Mouse (Mus musculus) left cerebral cortex, postnatal 14 days (tissue): ENCODE measurements around the gene Krt32. TPM values are rescaled to one million over a fixed set of nuclear protein-coding genes. Genes with fewer than 3 reads are reported as not detected.

Experiments used
- DNase-seq, 2 experiments: peaks; one replicate each; pipeline ENCODE4 v3.0.0; 2021 to 2022; ENCODE audit warnings: low spot score in 2 of 2, mixed read lengths in 1 of 2
- intact Hi-C: fragments of 180-260 bp; cut with DNase I; formaldehyde crosslinking; loops from one replicate; pipeline ENCODE4 v1.15.1; 2025
- total RNA-seq, 2 experiments: library from RNA; stranded (reverse); gene quantifications; 2 replicates each; pipeline ENCODE4 v1.2.3; 2021

Gene Krt32
- total RNA-seq, 2 experiments from 2014 or later, result not detected

DNA sequence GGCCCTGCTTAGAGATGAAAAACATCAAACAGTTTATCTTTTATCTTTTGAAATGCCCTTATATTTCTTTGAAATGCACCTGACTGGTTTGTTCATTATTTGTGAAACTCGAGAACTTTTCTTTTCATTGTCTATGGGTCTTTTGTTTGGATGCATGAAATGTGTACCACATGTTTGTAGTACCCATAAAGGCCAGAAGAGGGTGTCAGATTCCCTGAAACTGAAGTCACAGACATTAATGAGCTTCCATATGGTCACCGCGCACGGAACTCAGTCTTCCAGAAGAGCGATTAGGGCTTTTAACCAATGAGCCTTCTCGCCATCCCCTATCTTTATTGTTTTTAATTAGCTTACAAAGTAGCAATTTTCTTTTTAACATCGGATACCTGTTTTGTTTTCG lies 29.2 kb downstream of the Krt32 start:
- DNase-seq, result peak in 1 of 2 experiments; percentile 18
- intact Hi-C loops, result no loop called here

- DNase-seq, result no peak
- intact Hi-C loops, result no loop called here
Observed at GRCm38 (mm10) chr11:100055686-100056655, 32.1 kb downstream of the Krt32 start.

DNA sequence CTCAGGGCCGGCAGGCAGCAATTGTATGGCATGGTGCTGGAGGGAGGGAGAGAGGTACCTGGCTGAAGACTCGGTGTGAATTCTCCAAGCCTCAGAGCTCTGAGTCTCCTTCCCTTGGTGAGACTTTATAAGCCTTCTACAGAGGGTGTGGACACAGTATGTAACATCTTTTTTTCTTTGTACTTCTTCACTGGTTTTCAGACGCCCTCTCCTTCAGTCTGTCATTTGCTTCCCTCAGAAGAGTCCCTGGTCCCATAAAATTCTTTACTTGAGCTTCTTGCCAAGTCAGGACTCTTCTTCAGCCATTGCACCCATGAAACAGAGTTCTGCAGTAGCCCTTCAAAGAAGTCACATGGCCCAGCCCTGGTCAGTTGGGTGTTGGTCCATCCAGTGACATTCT lies 37.6 kb downstream of the Krt32 start, which contains the start of gene Krt31:
TSS of gene Krt31 (minus strand) at position 101 of the 400 bp plus-strand sequence.
- no peak for DNase-seq
- intact Hi-C loops, result no loop called here

- intact Hi-C loops, result no loop called here
Observed at GRCm38 (mm10) chr11:100047193-100047592, 40.8 kb downstream of the Krt32 start.

GRCm38 (mm10) chr11:100046303-100046866 lies 41.6 kb downstream of the Krt32 start:
- peak; percentile 7 to 8 for DNase-seq
- intact Hi-C loops, result no loop called here

More at GRCm38 (mm10) chr11:100047193-100047592, 40.8 kb downstream of the Krt32 start:
- no peak for DNase-seq

- no peak for DNase-seq
- intact Hi-C loops, result no loop called here
Observed at GRCm38 (mm10) chr11:100041454-100041853, 46.6 kb downstream of the Krt32 start, which contains the start of gene Krt34. Gene Krt34, minus strand, starts transcription at chr11:100041554.

Other genes starting within 250 kb of the Krt32 start
- gene Krtap4-16, start 236.6 kb downstream of the Krt32 start, total RNA-seq, result not detected
- not detected for gene Gm11568, start 230.3 kb downstream of the Krt32 start, total RNA-seq
- not detected for gene Gm11559, start 223.8 kb downstream of the Krt32 start, total RNA-seq
- gene Krtap9-1, start 214.8 kb downstream of the Krt32 start, total RNA-seq, result not detected
- gene Gm11567, start 209.0 kb downstream of the Krt32 start, total RNA-seq, result not detected
- gene Krtap31-1, start 180.3 kb downstream of the Krt32 start, total RNA-seq, result not detected
- gene Gm11565, start 173.5 kb downstream of the Krt32 start, total RNA-seq, result not detected
- gene Krtap31-2, start 151.9 kb downstream of the Krt32 start, total RNA-seq, result not detected
- not detected for gene Krtap9-5, start 139.8 kb downstream of the Krt32 start, total RNA-seq
- not detected for gene Krtap29-1, start 109.2 kb downstream of the Krt32 start, total RNA-seq
- gene Krtap16-1, start 101.6 kb downstream of the Krt32 start, total RNA-seq, result not detected
- gene Krtap17-1, start 94.2 kb downstream of the Krt32 start, total RNA-seq, result not detected
- gene Krt33a, start 72.0 kb downstream of the Krt32 start, total RNA-seq, result not detected
- not detected for gene Krt33b, start 58.4 kb downstream of the Krt32 start, total RNA-seq
- not detected for gene Krt34, start 46.7 kb downstream of the Krt32 start, total RNA-seq
- gene Krt31, start 37.7 kb downstream of the Krt32 start, total RNA-seq, result not detected
- not detected for gene Krt35, start 8.0 kb upstream of the Krt32 start, total RNA-seq
- not detected for gene Krt36, start 17.4 kb upstream of the Krt32 start, total RNA-seq
- not detected for gene Krt13, start 33.3 kb upstream of the Krt32 start, total RNA-seq
- gene Krt15, start 47.7 kb upstream of the Krt32 start, total RNA-seq, result not detected
- gene Krt19, start 60.4 kb upstream of the Krt32 start, total RNA-seq, result under 1 TPM in 1 of 2 experiments, not detected in 1; 0.63 TPM
- 1 to 10 TPM; 2.6 to 2.7 TPM for gene Krt9, start 105.0 kb upstream of the Krt32 start, total RNA-seq
- not detected for gene Krt14, start 119.3 kb upstream of the Krt32 start, total RNA-seq
- gene Krt16, start 160.7 kb upstream of the Krt32 start, total RNA-seq, result not detected
- not detected for gene Krt17, start 172.8 kb upstream of the Krt32 start, total RNA-seq
- not detected for gene Krt42, start 181.6 kb upstream of the Krt32 start, total RNA-seq
- gene Eif1, start 231.7 kb upstream of the Krt32 start, total RNA-seq, result 100 to 1,000 TPM; 803 to 821 TPM
- not detected for gene Gast, start 246.2 kb upstream of the Krt32 start, total RNA-seq